Mouse (Mus musculus): ENCODE measurements around the gene C1qtnf1. TPM values are rescaled to one million over a fixed set of nuclear protein-coding genes. Genes with fewer than 3 reads are reported as not detected.

Gene C1qtnf1
- polyA plus RNA-seq, 1 experiment from 2014 or later: 3.4 TPM

DNA sequence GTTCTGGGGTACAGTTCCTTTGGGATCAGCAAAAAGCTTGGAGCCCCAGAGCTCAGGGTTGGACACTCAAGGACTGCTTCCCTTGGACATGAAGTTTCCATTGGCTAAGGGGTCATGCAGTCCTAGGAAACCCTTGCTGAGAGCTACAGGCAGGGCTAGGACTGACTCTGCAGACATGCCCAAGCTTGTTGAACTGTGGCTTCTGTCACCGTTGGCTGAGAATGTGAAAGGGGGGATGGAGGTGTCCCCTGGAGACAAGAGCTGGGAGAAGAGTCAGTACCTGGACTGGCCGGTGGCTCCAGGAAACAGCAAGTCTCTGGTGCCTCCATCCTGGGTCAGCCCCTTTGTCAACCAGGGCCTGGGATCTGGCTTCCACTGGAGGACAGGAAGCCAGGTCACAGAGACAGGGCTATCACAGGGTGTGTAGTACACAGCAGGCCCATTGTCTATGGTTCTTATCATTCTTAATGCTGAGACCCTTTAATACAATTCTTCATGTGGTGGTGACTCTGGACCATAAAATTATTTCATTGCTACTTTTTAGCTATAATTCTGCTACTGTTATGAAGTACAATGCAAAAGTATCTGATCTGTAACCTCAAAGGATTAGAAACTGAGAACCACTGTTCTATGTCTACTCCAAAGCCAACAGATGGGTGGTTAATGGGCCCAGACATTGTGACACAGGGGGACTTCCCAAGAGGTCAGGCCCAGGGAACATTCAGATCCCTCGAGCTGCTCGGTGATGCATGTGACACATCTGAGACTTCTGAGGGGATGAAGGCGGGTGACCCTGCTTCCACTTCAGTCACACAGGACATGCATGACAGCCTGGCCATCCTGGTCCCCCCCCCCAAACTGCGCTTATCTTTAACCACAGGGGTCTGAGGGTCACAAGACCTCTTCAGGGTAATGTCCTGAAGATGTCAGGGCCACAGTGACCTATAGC, 23.8 kb upstream of the C1qtnf1 start:
- Histone ChIP-seq H3K4me3 (no peak overlapping the region), H3K27me3 (replicated peaks; ENCODE audit: low read depth, poor library complexity, severe bottlenecking) (no peaks in the 10 kb centered on the region), H3K36me3 (replicated peaks) (peaks cover 46% of the 10 kb centered on the region), H3K9me3 (no peaks in the 10 kb centered on the region), H3K4me1 (peaks cover 36% of the 10 kb centered on the region), H3K27ac (replicated peaks) (no peak overlapping the region)
- DNase-seq (ENCODE audit: low spot score): no peak
- 79% methylated on average over 6 of the region's 6 CpGs for WGBS

DNA sequence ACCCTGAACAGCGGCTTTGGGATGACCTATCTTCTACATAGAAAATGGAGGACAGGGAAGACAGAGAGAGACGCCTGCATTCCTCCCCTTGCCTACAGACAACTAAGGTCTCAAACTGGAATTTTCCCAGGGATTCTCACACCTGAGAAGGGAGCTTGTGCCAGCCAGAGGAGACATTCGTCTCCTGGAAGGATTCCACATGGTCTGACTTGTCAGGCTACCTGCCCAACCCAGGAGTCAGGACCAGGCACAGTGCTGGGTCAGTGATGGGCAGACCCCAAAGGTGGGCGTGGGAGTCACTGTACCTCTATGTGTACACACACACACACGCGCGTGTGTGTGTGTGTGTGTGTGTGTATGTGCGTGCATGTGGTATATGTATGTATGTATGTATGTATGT, 22.7 kb upstream of the C1qtnf1 start:
- WGBS: 93% methylated on average over 8 of the region's 8 CpGs
- DNase-seq (ENCODE audit: low spot score): no peak
- H3K27ac ChIP-seq (replicated peaks): no peak overlapping the region
- no peaks in the 10 kb centered on the region for H3K27me3 ChIP-seq (replicated peaks; ENCODE audit: low read depth, poor library complexity, severe bottlenecking)
- H3K9me3 ChIP-seq: no peaks in the 10 kb centered on the region
- H3K4me1 ChIP-seq: peaks cover 31% of the 10 kb centered on the region
- H3K36me3 ChIP-seq (replicated peaks): peaks cover 57% of the 10 kb centered on the region
- no peak overlapping the region for H3K4me3 ChIP-seq

DNA sequence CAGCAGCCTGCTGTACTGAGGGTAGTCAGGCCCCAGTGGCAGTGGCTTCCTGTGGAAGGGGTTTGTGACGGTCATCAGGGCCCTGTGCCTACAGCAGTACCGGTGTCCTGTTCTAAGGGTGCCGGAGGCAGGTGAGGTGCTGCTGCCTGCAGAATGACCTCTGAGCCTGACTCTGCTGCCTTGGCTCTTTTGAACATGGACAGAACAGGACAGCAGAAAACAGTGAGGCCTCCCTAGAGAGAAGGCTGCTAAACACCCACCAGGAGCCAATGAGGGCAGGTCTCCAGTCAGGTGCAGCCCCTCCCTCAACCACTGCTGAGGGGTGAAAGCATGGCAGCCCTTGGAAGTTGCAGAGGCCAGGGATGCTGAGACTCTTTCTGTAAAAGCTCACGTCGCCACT, 21.5 kb upstream of the C1qtnf1 start:
- DNase-seq (ENCODE audit: low spot score): no peak
- Histone ChIP-seq H3K36me3 (replicated peaks) (peaks cover 69% of the 10 kb centered on the region), H3K4me1 (peaks cover 20% of the 10 kb centered on the region), H3K27me3 (replicated peaks; ENCODE audit: low read depth, poor library complexity, severe bottlenecking) (no peaks in the 10 kb centered on the region), H3K9me3 (no peaks in the 10 kb centered on the region), H3K4me3 (no peak overlapping the region), H3K27ac (replicated peaks) (no peak overlapping the region)
- 94% methylated on average over 5 of the region's 5 CpGs for WGBS

DNA sequence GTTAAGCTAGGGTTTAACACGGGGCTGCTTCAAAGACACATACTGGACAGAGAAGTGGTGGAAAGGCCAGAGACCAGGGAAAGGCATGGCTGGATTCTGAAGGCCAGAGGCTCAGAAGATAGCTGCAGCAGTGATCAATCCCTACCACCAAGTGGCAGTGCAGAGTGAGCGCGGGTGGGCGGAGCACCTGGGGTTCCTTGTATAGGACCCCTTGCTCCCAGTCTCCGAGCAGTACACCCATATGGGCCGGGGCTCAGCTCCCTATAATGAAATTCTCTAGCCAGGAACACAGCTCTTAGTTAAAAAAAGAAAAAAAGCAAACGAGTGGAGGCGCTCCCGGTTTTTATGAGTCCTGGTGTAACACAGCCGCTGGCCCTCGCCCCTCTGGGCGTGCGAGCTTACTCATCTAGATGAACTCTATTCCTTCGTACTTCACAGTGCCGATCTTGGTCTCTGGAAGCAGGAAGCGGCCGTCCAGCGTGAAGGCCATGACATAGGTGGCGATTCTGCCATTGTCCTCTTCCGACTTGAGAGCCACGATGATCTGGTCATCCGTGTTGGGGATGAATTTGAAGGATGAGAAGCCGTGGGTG, 20.6 kb upstream of the C1qtnf1 start:
- Histone ChIP-seq H3K27ac (replicated peaks) (no peak overlapping the region), H3K36me3 (replicated peaks) (peaks cover 78% of the 10 kb centered on the region), H3K4me3 (no peak overlapping the region), H3K27me3 (replicated peaks; ENCODE audit: low read depth, poor library complexity, severe bottlenecking) (no peaks in the 10 kb centered on the region), H3K4me1 (peaks cover 11% of the 10 kb centered on the region), H3K9me3 (no peaks in the 10 kb centered on the region)
- 84% methylated on average over 23 of the region's 23 CpGs for WGBS
- no peak for DNase-seq (ENCODE audit: low spot score)

DNA sequence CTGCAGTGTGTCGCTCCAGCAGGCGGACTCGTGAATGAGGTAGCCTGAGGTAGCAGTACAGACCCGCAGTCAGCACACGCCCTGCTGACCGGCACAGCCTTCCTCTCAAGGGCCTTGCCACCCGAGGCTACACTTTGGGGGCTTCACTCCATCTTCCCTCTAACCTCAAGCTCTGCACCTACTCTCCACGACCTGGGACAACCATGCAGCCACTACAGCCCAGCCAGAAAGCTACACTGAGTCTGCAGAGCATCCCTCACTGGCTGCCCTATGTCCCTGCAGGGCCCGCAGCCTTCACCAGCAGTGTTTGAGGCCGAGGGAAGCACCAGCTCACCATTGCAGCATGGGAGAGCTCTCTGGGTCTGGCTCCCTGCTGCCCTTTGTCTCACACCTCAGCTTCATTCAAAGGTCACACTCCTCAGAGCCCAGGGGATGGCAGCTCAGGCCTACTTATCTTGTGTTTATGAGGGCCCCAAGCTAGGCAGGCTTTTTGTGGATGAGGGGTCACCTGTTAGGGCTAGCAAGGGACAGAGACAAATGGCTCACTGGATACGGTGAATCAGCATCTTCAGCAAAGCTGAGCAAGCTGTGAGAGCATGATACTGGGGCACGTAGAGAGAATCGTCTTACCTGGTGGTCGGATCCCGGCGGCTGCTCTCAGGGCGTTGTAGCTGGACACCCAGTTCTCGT, 19.8 kb upstream of the C1qtnf1 start:
- 81% methylated on average over 18 of the region's 18 CpGs for WGBS
- Histone ChIP-seq H3K9me3 (no peaks in the 10 kb centered on the region), H3K36me3 (replicated peaks) (peaks cover 79% of the 10 kb centered on the region), H3K27me3 (replicated peaks; ENCODE audit: low read depth, poor library complexity, severe bottlenecking) (no peaks in the 10 kb centered on the region), H3K4me3 (no peak overlapping the region), H3K4me1 (peaks cover 11% of the 10 kb centered on the region), H3K27ac (replicated peaks) (no peak overlapping the region)
- DNase-seq (ENCODE audit: low spot score): no peak

DNA sequence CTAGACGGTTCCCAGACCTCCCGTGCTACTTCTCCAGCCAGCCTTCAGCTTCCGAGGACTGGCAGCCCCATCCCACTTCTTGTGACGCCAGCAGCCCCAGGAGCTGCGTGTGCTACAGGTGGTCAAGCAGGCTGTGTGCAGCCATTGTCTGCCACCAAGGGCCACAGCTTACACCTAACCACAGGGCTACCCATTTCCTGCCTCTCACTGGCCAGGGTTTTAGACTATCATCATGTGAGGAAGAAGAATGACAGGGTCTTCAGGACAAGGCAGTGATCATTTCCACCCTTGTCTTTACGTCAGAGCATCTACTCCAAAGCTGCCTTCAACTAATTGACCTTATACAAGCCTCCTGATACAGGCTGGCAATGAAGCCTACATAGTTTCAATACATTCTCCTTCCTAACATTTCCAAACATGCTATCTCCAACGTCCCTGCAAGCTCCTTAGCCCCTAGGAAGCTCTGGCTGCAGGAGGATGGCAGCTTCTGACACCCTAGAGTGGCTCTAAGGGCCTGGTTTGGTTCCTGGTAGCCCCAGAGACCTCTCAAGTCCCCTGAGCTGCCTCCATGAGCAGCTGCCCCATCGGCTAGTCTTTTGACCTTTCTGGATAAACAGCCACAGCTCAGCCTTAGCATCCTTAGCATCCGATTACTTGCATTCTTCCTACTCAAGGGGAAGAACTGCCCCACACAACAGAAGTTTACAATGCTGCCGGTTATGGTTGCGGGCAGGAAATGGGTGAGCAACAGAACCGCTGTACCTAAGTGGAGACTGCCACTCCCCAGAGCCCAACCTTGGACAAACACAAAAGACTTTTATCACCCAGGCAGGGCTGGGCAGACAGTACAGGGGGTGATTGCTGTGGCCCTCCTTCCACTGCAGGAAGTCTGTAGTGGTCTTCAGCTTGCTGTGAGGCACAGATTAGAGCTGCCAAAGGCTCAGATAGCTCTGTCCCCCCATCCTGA, 18.6 kb upstream of the C1qtnf1 start:
- DNase-seq (ENCODE audit: low spot score): no peak
- H3K9me3 ChIP-seq: no peaks in the 10 kb centered on the region
- H3K4me3 ChIP-seq: no peak overlapping the region
- no peak overlapping the region for H3K27ac ChIP-seq (replicated peaks)
- peaks cover 90% of the 10 kb centered on the region for H3K36me3 ChIP-seq (replicated peaks)
- 84% methylated on average over 12 of the region's 12 CpGs for WGBS
- H3K4me1 ChIP-seq: peaks cover 5% of the 10 kb centered on the region; the same call in 1 of the 2 replicates
- no peaks in the 10 kb centered on the region for H3K27me3 ChIP-seq (replicated peaks; ENCODE audit: low read depth, poor library complexity, severe bottlenecking)

DNA sequence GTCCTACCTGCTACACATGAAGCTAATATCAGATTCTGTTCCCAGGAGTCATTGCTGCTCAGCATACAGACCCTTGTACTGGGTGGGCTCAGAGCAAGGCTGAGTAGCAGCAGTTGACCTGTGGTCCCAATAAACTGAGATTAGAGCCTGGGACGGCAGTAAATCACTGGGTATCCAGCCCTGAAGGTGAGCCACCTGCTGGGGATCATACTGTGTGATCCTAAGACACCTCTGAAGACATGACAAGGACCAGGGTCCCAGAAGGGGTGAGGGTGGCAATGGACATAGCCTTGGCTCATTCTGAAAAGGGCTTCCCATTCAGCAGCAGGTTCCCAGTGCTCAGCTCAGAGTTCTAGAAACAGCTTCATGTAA, 17.9 kb upstream of the C1qtnf1 start:
- Histone ChIP-seq H3K36me3 (replicated peaks) (peaks cover 92% of the 10 kb centered on the region), H3K4me3 (no peak overlapping the region), H3K27ac (replicated peaks) (no peak overlapping the region), H3K9me3 (no peaks in the 10 kb centered on the region), H3K4me1 (peaks cover 5% of the 10 kb centered on the region; the same call in 1 of the 2 replicates), H3K27me3 (replicated peaks; ENCODE audit: low read depth, poor library complexity, severe bottlenecking) (no peaks in the 10 kb centered on the region)
- 89% methylated on average over 1 of the region's 1 CpGs for WGBS
- DNase-seq (ENCODE audit: low spot score): no peak

DNA sequence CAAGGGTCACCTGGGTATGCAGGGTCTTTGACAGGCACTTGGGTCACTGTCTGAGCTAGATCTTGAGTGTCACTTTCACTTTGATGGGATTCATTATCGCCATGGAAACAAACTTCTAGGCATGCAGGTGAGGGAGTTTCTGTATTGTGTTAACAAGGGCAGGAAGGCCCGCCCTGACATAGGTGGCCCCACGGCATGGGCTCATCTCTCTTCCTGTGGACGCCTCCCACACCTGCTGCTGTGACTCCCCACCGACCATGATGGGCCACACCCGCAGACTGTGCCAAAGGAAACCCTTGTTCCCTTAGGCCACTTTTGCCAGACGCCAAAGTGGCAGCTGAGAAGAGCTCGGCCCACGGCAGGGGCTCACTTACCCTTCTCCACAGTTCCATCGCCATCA, 17.5 kb upstream of the C1qtnf1 start:
- DNase-seq (ENCODE audit: low spot score): no peak
- no peaks in the 10 kb centered on the region for H3K27me3 ChIP-seq (replicated peaks; ENCODE audit: low read depth, poor library complexity, severe bottlenecking)
- peaks cover 92% of the 10 kb centered on the region for H3K36me3 ChIP-seq (replicated peaks)
- H3K4me1 ChIP-seq: peaks cover 5% of the 10 kb centered on the region; the same call in 1 of the 2 replicates
- H3K4me3 ChIP-seq: no peak overlapping the region
- 91% methylated on average over 10 of the region's 10 CpGs for WGBS
- no peak overlapping the region for H3K27ac ChIP-seq (replicated peaks)
- H3K9me3 ChIP-seq: no peaks in the 10 kb centered on the region

DNA sequence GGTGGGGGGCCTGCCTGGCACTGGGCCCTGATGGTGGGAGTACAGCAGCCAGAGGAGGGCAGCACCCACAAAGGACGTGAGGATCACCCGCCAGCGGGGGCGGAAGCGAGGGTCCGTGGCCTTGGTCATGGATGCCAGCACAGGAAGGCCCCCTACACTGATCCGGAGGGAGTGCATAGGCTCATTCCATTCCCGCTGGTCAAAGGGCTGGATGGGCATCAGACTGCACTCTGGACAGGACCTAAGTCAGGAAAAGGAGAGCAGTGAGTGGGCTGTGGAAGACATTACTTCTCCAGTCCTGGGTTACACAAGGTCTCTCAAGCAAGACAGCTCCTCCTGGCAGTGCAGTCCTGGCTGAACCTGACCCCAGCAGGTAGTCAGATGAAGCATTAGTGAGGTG, 16.7 kb upstream of the C1qtnf1 start:
- no peak overlapping the region for H3K4me3 ChIP-seq
- no peak overlapping the region for H3K27ac ChIP-seq (replicated peaks)
- no peak for DNase-seq (ENCODE audit: low spot score)
- H3K4me1 ChIP-seq: peaks cover 7% of the 10 kb centered on the region
- 89% methylated on average over 8 of the region's 8 CpGs for WGBS
- no peaks in the 10 kb centered on the region for H3K27me3 ChIP-seq (replicated peaks; ENCODE audit: low read depth, poor library complexity, severe bottlenecking)
- H3K36me3 ChIP-seq (replicated peaks): peaks cover 92% of the 10 kb centered on the region
- no peaks in the 10 kb centered on the region for H3K9me3 ChIP-seq

DNA sequence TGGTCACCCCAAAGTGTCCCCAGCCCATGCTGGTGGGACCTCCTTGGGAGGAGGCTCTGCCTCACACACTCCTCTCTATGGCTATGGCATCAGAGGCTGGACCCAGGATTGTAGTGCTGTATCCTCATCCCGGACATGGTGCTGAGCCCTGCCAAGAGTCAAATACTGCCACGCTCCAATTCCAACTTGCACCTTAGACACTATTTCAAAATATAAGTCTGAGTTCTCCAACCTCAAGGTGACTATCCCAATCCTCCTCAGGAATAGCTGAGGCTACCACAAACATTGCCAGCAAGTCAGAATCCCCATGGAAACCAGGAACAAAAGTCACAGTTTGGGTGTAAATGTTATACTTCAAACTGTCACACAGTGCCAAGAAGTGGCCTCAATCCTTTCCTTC, 15.4 kb upstream of the C1qtnf1 start:
- no peak overlapping the region for H3K27ac ChIP-seq (replicated peaks)
- peaks cover 14% of the 10 kb centered on the region for H3K4me1 ChIP-seq
- no peak for DNase-seq (ENCODE audit: low spot score)
- peaks cover 87% of the 10 kb centered on the region for H3K36me3 ChIP-seq (replicated peaks)
- H3K9me3 ChIP-seq: no peaks in the 10 kb centered on the region
- 84% methylated on average over 2 of the region's 2 CpGs for WGBS
- no peaks in the 10 kb centered on the region for H3K27me3 ChIP-seq (replicated peaks; ENCODE audit: low read depth, poor library complexity, severe bottlenecking)
- H3K4me3 ChIP-seq: no peak overlapping the region

DNA sequence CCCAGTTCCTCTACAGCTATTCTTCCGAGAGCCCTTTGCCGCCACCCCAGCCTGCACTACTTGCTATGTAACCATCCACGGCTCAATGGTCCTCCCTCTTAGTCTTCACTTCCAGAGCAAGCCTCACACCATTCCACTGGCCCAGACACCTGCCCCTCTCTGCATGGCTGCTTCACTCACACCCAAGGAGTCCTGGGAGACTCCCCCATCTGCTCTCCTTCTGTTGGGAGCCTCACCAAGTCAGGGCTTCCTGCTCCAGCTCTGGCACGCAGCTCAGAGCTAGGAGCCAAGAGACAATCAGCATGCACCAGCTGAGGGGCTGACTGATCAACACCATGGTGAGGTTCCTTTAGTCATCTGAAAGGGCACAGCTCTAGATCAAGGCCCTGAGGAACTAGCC, 14.9 kb upstream of the C1qtnf1 start:
- Histone ChIP-seq H3K36me3 (replicated peaks) (peaks cover 82% of the 10 kb centered on the region), H3K4me1 (peaks cover 19% of the 10 kb centered on the region), H3K27ac (replicated peaks) (no peak overlapping the region), H3K9me3 (no peaks in the 10 kb centered on the region), H3K4me3 (no peak overlapping the region), H3K27me3 (replicated peaks; ENCODE audit: low read depth, poor library complexity, severe bottlenecking) (no peaks in the 10 kb centered on the region)
- 87% methylated on average over 4 of the region's 4 CpGs for WGBS
- no peak for DNase-seq (ENCODE audit: low spot score)

DNA sequence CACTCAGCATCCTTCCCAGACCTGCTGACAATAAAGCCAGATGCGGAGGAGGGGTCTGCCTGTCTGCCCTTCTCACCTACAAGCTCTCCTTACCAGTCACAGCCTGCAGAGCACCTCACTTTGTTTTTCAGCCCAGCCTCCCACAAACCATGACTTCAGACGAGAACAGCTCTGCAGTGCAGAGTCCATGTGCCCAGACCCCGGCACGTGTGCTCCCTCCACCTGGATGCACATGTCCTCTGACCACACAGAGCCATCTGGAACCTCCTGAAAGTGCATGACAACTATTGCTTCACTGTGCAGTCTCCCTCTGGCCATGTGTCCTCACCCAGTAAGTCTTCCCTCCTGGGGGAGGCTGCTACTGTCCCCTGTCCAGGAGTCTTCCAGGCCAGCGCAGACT, 13.7 kb upstream of the C1qtnf1 start:
- no peak for DNase-seq (ENCODE audit: low spot score)
- Histone ChIP-seq H3K27me3 (replicated peaks; ENCODE audit: low read depth, poor library complexity, severe bottlenecking) (no peaks in the 10 kb centered on the region), H3K9me3 (no peaks in the 10 kb centered on the region), H3K36me3 (replicated peaks) (peaks cover 70% of the 10 kb centered on the region), H3K4me3 (no peak overlapping the region), H3K27ac (replicated peaks) (no peak overlapping the region), H3K4me1 (peaks cover 29% of the 10 kb centered on the region)
- WGBS: 95% methylated on average over 5 of the region's 5 CpGs
